Mouse (Mus musculus) liver, embryonic 14.5 days (tissue): Measurements from ENCODE around the gene Cnn3.

Experiments used
- CTCF ChIP-seq: IDR thresholded peaks from 2 replicates; pipeline ENCODE4 v1.5.1; 2016; ENCODE audit warnings: antibody characterized with exemption, low read depth, control low read depth
- EP300 ChIP-seq: IDR thresholded peaks from 2 replicates; pipeline ENCODE4 v1.6.1; 2016; ENCODE audit warnings: antibody characterized with exemption, low read depth

GRCm38 (mm10) chr3:121416171-121417154, 9.8 kb upstream of the Cnn3 start:
- TF ChIP-seq CTCF (no peak), EP300 (no peak)
